Mouse (Mus musculus): ENCODE results near the gene Acadl.

Gene Acadl

DNA sequence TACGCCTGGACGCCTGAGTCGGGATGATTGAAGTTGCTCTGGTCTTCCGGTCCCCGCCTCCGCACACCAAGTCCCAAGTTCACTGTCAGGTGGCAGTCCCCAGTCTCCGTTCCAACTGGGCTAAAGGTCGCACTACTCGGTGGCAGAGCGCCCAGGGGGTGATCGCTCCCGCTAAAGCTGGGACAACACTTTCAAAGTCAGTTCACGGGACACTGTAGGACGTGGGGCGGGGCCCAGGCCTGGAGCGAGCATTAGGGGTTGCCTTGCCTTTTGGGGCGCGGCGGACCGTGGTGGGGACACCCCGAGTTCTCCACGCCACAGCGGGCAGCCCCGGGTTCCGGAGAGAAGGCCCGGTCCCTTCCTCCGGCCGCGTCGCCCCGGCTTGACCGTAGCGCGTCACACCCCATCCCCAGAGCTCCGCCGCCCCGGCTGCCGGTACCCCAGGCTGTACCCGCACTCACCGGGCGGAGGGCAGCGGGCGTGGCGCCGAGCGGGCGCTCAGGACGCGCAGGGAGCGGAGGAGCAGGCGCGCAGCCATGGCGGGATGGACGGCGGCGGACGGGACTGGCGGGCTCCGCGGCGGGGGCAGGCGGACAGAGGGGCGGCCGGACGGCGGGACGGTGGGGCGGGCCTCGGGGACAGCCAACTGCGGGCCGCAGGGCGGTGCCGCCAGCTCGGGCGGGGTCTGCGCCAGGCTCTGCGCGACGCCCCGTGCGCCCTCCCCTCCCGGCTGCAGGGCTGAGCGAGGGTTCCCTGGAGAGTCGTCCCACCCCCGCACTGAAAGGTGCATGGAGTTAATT lies at the start of gene Acadl:
Gene Acadl (minus strand): TSS at position 566 of the 800 bp plus-strand sequence.
- peak; percentile 96 to 97 for DNase-seq

GRCm38 (mm10) chr1:66912305-66912704 lies 49.2 kb upstream of the Acadl start:
- DNase-seq = no peak

GRCm38 (mm10) chr1:66902566-66902965 lies 39.5 kb upstream of the Acadl start:
- DNase-seq = no peak

- DNase-seq = no peak
Observed at GRCm38 (mm10) chr1:66900946-66901345, 37.9 kb upstream of the Acadl start.

DNA sequence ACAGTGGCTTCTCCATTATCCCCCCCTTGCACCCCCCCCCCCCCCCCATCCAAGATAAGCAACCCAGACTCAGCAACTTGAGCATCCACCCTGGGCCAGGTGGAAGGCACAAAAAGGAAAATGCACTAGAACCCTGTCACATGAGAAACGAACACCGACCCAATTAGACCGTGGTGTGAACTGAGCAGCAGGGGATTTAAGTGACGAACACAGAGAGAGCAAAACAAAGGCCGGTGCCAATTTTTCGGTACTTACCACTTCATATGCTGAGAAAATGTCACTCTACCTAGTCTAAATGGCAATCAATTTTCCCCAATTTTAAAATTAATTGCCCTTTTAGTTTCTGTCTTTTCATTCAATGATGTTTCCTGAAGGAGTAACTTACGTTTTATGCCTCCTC lies 35.2 kb upstream of the Acadl start:
- DNase-seq = no peak

GRCm38 (mm10) chr1:66896556-66896955 lies 33.5 kb upstream of the Acadl start:
- no peak for DNase-seq

DNA sequence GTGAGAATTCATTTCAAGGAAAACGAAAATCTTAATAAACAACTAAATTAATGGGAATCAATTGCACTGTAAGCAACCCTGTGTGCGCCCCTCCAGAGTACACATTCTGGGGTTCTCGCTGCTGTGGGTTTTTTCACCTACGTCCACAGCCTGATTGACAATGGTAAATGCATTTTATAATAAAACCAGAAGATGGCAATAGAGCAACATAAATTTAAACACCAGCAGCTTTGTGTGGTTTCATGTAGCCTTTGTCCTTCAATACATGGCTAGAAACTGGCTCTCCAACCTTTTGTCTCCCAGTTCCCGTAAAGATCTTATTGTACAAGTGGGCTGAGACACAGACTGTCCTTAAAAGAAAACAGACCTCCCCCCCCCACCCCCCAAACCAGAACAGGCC lies 33.0 kb upstream of the Acadl start:
- DNase-seq = peak in 1 of 2 experiments; percentile 21

- peak; percentile 55 to 72 for DNase-seq
Observed at GRCm38 (mm10) chr1:66895837-66896118, 32.7 kb upstream of the Acadl start.

DNA sequence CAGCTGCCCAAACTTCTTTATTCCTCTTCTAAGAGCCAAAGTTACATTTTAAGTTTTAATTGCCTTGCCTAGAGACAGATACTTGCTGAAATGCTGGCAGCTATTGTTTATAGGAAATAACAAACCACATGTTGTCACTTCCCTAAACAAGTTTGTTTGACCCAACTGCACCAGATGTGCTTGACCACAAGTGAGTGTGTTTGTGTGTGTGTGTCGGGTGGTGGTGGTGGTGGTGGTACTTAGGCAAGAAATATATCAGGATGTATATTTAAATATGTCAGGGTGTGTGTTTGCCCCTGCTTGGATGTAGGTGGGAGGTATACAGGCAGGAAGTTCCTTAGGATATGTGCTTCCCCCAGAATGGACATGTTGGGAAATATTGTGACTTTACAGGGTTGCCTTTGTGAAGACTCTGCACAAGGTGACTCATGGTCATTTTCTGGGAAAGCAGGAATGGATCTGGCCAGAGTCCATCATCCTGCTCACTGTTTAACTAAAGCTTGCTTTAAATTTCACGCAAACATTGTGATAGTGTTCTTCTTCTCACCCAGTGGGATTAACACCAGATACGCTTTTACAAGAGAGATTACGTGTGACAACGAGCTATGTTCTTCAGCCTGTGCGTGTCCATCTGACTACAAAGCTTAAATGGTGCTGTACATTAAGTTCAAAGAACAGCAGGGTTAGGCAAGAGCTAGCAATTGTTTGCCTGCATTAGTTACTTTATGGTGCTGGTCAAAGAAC lies 32.2 kb upstream of the Acadl start:
- DNase-seq = no peak

GRCm38 (mm10) chr1:66887175-66887574 lies 24.1 kb upstream of the Acadl start:
- no peak for DNase-seq

- DNase-seq = no peak
Observed at GRCm38 (mm10) chr1:66880217-66880616, 17.1 kb upstream of the Acadl start.

DNA sequence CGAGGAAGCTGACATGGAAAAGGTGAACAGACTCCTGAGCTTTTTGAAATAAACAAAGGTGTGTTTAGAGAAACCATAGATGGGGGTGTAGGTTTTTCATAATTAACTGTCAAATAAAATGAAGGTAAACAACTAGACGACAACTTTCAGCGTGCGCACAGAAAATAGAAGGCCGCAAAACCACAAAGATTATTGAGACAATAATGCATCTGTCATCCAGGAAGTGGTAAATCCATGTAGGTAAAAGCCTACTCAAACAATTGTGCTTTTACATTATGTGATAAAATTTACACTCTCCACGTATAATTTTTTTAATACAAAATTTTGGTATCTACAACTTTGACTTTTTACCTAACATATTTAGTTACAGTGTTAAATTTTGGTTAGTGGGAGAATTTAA lies 11.7 kb upstream of the Acadl start:
- DNase-seq = no peak

- DNase-seq = peak; percentile 33 to 55
Observed at GRCm38 (mm10) chr1:66871591-66871990, 8.5 kb upstream of the Acadl start.

GRCm38 (mm10) chr1:66865633-66866032 lies 2.6 kb upstream of the Acadl start:
- no peak for DNase-seq

DNA sequence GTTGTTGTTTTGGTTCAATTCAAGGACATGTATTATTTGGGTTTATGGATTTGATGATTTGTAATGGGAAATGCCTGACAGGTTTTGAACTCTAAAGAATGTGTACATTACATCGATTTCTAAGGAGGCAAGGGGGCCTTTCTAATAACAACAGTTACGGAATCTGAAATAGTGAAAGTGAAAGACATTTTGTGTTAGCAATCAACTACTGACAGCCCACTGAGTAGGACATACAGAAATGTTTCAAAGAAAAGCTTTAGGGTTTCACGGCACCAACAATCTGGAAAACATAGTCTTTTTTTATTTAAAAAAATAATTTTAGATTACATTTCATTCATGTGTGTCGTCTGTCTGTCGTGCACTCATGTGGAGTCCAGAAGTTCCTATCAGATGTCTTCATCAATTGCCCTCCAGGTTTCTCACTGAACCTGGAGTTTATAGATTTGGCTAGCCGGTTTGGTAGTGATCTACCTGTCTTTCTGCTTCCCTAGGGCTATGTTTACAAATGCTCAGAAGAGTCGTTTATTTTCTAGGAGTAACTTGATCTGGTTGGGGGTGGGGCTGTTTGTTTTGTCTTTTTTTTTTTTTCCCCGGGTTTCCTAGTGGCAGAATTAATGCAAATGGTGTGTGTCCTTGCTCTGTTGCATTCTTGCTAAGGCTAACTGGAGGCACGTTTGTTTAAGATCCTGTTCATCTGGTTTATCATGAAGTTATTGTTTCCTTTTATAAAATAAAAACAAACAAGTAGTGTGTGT lies 841 bp upstream of the Acadl start:
- peak in 1 of 2 experiments; percentile 23 for DNase-seq

GRCm38 (mm10) chr1:66861764-66862672 lies 1.1 kb downstream of the Acadl start:
- DNase-seq = no peak

DNA sequence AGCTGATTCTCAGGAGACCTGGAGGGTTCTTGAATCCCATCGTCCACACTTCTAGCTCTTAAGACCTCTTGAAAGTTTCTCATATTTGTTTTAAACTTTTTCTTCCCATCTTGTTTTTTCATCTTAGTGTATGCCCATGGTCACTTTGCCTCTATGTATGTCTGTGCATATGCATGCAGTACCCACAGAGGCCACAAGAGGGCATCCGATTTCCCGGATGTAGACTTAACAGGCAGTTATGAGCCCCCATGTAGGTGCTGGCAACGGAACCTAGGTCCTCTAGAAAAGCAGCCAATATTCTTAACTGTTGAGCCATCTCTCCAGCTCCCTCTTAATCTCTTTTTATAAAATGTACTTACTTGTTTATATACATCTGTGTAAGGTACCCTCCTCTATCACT lies 15.6 kb downstream of the Acadl start:
- DNase-seq = no peak

- no peak for DNase-seq
Observed at GRCm38 (mm10) chr1:66845690-66846318, 17.3 kb downstream of the Acadl start.

DNA sequence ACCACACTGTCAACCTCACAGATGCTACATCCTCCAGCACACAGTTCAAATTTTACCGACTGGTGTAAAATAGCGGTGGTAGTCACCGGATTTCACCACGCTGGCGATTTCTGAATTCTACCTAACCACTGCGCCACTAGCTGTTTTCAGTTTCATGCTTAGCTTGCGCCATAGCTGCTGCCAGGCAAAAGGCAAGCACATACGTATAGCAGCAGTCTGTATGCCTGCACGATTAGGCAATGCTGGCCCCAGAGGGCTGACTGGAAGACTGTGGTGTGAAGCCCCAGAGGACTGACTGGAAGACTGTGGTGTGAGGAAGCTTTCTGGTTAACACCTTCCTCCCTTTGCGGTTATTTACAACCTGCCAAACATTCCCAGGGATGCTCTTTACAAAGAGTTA lies 21.1 kb downstream of the Acadl start:
- DNase-seq = no peak

DNA sequence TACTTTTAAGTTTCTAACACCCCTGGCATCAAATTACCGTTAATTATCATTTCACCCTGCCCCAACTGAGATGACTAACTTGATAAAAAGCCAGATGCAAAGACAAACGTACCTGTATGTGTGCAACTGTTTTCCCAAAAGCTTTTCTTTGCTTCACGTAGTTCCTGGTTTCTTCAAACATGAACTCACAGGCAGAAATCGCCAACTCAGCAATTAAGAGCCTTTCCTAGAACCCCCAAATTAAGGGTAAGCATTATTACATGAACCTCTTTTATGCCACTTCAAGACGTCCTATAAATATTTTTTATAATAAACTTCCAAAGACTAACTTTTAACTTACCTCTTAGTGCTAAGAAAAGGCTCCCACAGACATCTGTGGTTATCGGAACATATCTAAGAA lies 21.6 kb downstream of the Acadl start:
- DNase-seq = no peak

- DNase-seq = no peak
Observed at GRCm38 (mm10) chr1:66839755-66840438, 23.2 kb downstream of the Acadl start.

- DNase-seq = no peak
Observed at GRCm38 (mm10) chr1:66839135-66839534, 23.9 kb downstream of the Acadl start.

Data from kidney, adult 8-10 months (tissue).